ENCODE assay signal across 18 mouse cellular contexts in the genomic region with DNA sequence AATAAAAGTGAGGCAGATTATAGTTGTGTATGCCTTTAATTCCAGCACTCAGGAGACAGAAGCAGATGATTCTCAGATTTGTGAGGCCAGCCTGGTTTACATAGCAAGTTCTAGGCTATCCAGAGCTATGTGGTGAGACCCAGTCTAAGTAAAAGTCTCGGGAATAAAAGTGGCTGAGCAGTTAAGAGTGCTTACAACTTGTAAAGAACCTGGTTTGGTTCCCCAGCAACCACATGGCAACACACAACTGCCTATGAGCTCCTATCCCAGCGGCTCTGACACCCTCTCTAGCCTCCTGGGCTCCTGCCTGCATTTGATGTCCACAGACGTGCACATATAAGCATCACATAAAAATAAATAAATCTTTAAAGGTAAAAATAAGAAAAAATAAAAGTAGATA. TPM values are rescaled to one million over a fixed set of nuclear protein-coding genes. Genes with fewer than 3 reads are reported as not detected.
DNase-seq lines count a peak whose midpoint lies in the region; TF ChIP-seq lines count a peak whose summit lies in the region.
"Had no signal": no experiment of that assay in that cellular context is flagged by ENCODE, and none has a peak within 500 bp of the region (broad histone marks: within the 10 kb centered on the region; RNA-seq: fewer than 3 reads in every experiment).

No protein-coding gene starts in this region.

- H3K4me1 ChIP-seq in ES-Bruce4 (ENCODE audit: control insufficient read depth, insufficient read depth, low read length): peaks cover 3% of the 10 kb centered on the region

- H3K4me3 ChIP-seq in ES-Bruce4 (ENCODE audit: low read depth, low read length): no peak overlapping the region
- H3K4me3 ChIP-seq: embryonic facial prominence, embryonic 10.5 days; forebrain, embryonic 13.5 days; heart, embryonic 12.5 days; hindbrain, embryonic 15.5 days had no signal

- DNase-seq in B cell, adult 2 months: peak; percentile 35 to 39
- DNase-seq in ZHBTc4 (ENCODE audit: low read depth, low spot score): peak; percentile 68
- DNase-seq in splenic B cell, adult 2 months (ENCODE audit: low read depth, low spot score): peak; percentile 46
- DNase-seq in thymus, postnatal 4 days: no peak
- DNase-seq in left cerebral cortex, postnatal 25 days (ENCODE audit: low spot score in 2 of 2): no peak
- DNase-seq: adrenal gland, postnatal 14 days; cerebellum, adult 2 months; cerebellum, postnatal 10 days; forebrain, postnatal 0 days; gastrocnemius, postnatal 14 days; heart, postnatal 36 days had no signal

- H3K9me3 ChIP-seq in ES-Bruce4 (replicated peaks; ENCODE audit: control insufficient read depth, insufficient read depth, low read length, poor library complexity, severe bottlenecking): no peaks in the 10 kb centered on the region
- H3K9me3 ChIP-seq: embryonic facial prominence, embryonic 10.5 days; forebrain, embryonic 13.5 days; G1E; heart, embryonic 12.5 days; hindbrain, embryonic 15.5 days had no signal

- TF ChIP-seq POLR2A in ES-Bruce4 (IDR thresholded peaks at IDR 0.05; ENCODE audit: insufficient read depth, low read length): no peak

- no peak for TF ChIP-seq CTCF in ES-Bruce4 (IDR thresholded peaks at IDR 0.05; ENCODE audit: low read depth, low read length)

- intact Hi-C loops in left cerebral cortex, postnatal 25 days (cut with DNase I): loop anchor here (2.0 kb wide), 1 partner anchor 43 kb away; no protein-coding TSS in a partner anchor

- no peak for TF ChIP-seq EP300 in ES-Bruce4 (IDR thresholded peaks at IDR 0.05; ENCODE audit: insufficient read depth, low read depth, low read length)

- no peaks in the 10 kb centered on the region for H3K27me3 ChIP-seq in ES-Bruce4 (ENCODE audit: control insufficient read depth, insufficient read depth, low read length, poor library complexity, severe bottlenecking)
- H3K27me3 ChIP-seq in splenic B cell, adult 2 months (ENCODE audit: control insufficient read depth, insufficient read depth, low read length, poor library complexity, severe bottlenecking): no peaks in the 10 kb centered on the region
- H3K27me3 ChIP-seq: forebrain, embryonic 13.5 days; heart, embryonic 12.5 days; hindbrain, embryonic 15.5 days had no signal

- peak overlapping the region; percentile 95 for H3K27ac ChIP-seq in ES-Bruce4 (ENCODE audit: insufficient read depth, low read length)
- H3K27ac ChIP-seq: embryonic facial prominence, embryonic 10.5 days; forebrain, embryonic 13.5 days; hindbrain, embryonic 15.5 days had no signal

- H3K9ac ChIP-seq in ES-Bruce4 (ENCODE audit: low read depth, poor library complexity, severe bottlenecking): peak overlapping the region; percentile 49
- H3K9ac ChIP-seq: forebrain, embryonic 13.5 days; forebrain, postnatal 0 days; heart, embryonic 12.5 days; hindbrain, embryonic 15.5 days had no signal

- H3K36me3 ChIP-seq in ES-Bruce4 (ENCODE audit: control insufficient read depth, insufficient read depth, low read length, poor library complexity, severe bottlenecking): no peaks in the 10 kb centered on the region
- H3K36me3 ChIP-seq in splenic B cell, adult 2 months (ENCODE audit: control insufficient read depth, insufficient read depth, low read length, poor library complexity, severe bottlenecking): no peaks in the 10 kb centered on the region
- H3K36me3 ChIP-seq: embryonic facial prominence, embryonic 10.5 days; G1E; heart, embryonic 12.5 days; hindbrain, embryonic 15.5 days had no signal

RNA-seq across cellular contexts. Expression of a gene that starts 17.1 kb away (rescaled TPM):
- 24.6 and 26.5 TPM in 2 replicates for polyA plus RNA-seq in ES-Bruce4 (2011; ENCODE audit: insufficient read depth, insufficient read length, low read depth, missing spikeins)
- 10 to 100 TPM; 64.3 to 71.4 TPM for total RNA-seq in left cerebral cortex, postnatal 25 days (2021)

RNA-seq across cellular contexts. Expression of a gene that starts 20.5 kb away (rescaled TPM):
- polyA plus RNA-seq in ES-Bruce4 (2011; ENCODE audit: insufficient read depth, insufficient read length, low read depth, missing spikeins): 198 and 200 TPM in 2 replicates
- 10 to 100 TPM; 13.0 to 18.2 TPM for total RNA-seq in left cerebral cortex, postnatal 25 days (2021)

RNA-seq across cellular contexts. Expression of a gene that starts 42.9 kb away (rescaled TPM):
- 3.4 and 3.6 TPM in 2 replicates for polyA plus RNA-seq in ES-Bruce4 (2011; ENCODE audit: insufficient read depth, insufficient read length, low read depth, missing spikeins)
- total RNA-seq in left cerebral cortex, postnatal 25 days (2021): 1 to 10 TPM; 2.0 to 2.6 TPM
- total RNA-seq: G1E had no signal
- polyA plus RNA-seq: activated CD4-positive, CD25-positive, alpha-beta regulatory T cell, adult 4 months; G1E had no signal

Comparison
In these comparisons a context has a peak if more than half of its experiments do, and no peak if none do; other contexts are left out.
1. DNase-seq: peak in B cell, adult 2 months (2 of 2), ZHBTc4 (single experiment) and splenic B cell, adult 2 months (single experiment); none in thymus, postnatal 4 days (single experiment) and left cerebral cortex, postnatal 25 days (0 of 2).